9 mouse cellular contexts compared by ENCODE assay signal in genomic region chr11:11823980-11824911, GRCm38 (mm10). TPM values are rescaled to one million over a fixed set of nuclear protein-coding genes. Genes with fewer than 3 reads are reported as not detected.
DNase-seq lines count a peak whose midpoint lies in the region; ATAC-seq and TF ChIP-seq lines count a peak whose summit lies in the region.
"Had no signal": no experiment of that assay in that cellular context is flagged by ENCODE, and none has a peak within 500 bp of the region (broad histone marks: within the 10 kb centered on the region; RNA-seq: fewer than 3 reads in every experiment).

No protein-coding gene starts in this region.

- no peak for TF ChIP-seq EP300 in liver, postnatal 0 days (IDR thresholded peaks at IDR 0.05; ENCODE audit: low read depth)

- peak; percentile 42 for DNase-seq in liver
- no peak for DNase-seq in liver, postnatal 0 days
- peak; percentile 25 for DNase-seq in midbrain, embryonic 14.5 days
- no peak for DNase-seq in spleen, adult 18-20 months
- no peak for DNase-seq in urinary bladder, adult 2 months (ENCODE audit: low spot score)
- DNase-seq: cerebellum, adult 8-10 months had no signal

- H3K36me3 ChIP-seq in liver, postnatal 0 days (replicated peaks; ENCODE audit: insufficient read depth, low read length): no peaks in the 10 kb centered on the region
- H3K36me3 ChIP-seq in embryonic facial prominence, embryonic 13.5 days: no peaks in the 10 kb centered on the region
- no peaks in the 10 kb centered on the region for H3K36me3 ChIP-seq in hindbrain, embryonic 13.5 days
- no peaks in the 10 kb centered on the region for H3K36me3 ChIP-seq in midbrain, embryonic 14.5 days (ENCODE audit: control insufficient read depth, insufficient read depth, low read length)

- WGBS in liver, postnatal 0 days (ENCODE audit: insufficient replicate concordance): 61% methylated on average over 12 of the region's 12 CpGs
- 25% methylated on average over 12 of the region's 12 CpGs for WGBS in embryonic facial prominence, embryonic 13.5 days
- 13% methylated on average over 12 of the region's 12 CpGs for WGBS in hindbrain, embryonic 13.5 days
- 21% methylated on average over 12 of the region's 12 CpGs for WGBS in midbrain, embryonic 14.5 days

- H3K4me3 ChIP-seq in liver, postnatal 0 days (ENCODE audit: low read depth, low read length): no peak overlapping the region
- H3K4me3 ChIP-seq in embryonic facial prominence, embryonic 13.5 days: no peak overlapping the region
- H3K4me3 ChIP-seq in hindbrain, embryonic 13.5 days: no peak overlapping the region
- no peak overlapping the region for H3K4me3 ChIP-seq in midbrain, embryonic 14.5 days (replicated peaks; ENCODE audit: low read depth, low read length)

- no peak overlapping the region for H3K4me2 ChIP-seq in liver, postnatal 0 days (ENCODE audit: low read depth, low read length)
- no peak overlapping the region for H3K4me2 ChIP-seq in embryonic facial prominence, embryonic 13.5 days
- no peak overlapping the region for H3K4me2 ChIP-seq in hindbrain, embryonic 13.5 days
- H3K4me2 ChIP-seq in midbrain, embryonic 14.5 days (ENCODE audit: low read length): no peak overlapping the region

- H3K9ac ChIP-seq in liver, postnatal 0 days (replicated peaks): no peak overlapping the region
- no peak overlapping the region for H3K9ac ChIP-seq in embryonic facial prominence, embryonic 13.5 days
- no peak overlapping the region for H3K9ac ChIP-seq in hindbrain, embryonic 13.5 days
- no peak overlapping the region for H3K9ac ChIP-seq in midbrain, embryonic 14.5 days (replicated peaks; ENCODE audit: low read length)

- peaks cover 20% of the 10 kb centered on the region for H3K4me1 ChIP-seq in liver, postnatal 0 days (ENCODE audit: insufficient read depth)
- H3K4me1 ChIP-seq in embryonic facial prominence, embryonic 13.5 days: peaks cover 77% of the 10 kb centered on the region
- H3K4me1 ChIP-seq in hindbrain, embryonic 13.5 days (replicated peaks): peaks cover 61% of the 10 kb centered on the region
- peaks cover 29% of the 10 kb centered on the region for H3K4me1 ChIP-seq in midbrain, embryonic 14.5 days (ENCODE audit: control insufficient read depth, insufficient read depth, low read length)

- 0 out of 2 replicates have a peak, but pooled peaks cover 2% of the 10 kb centered on the region for H3K27me3 ChIP-seq in liver, postnatal 0 days (ENCODE audit: insufficient read depth, low read length)
- H3K27me3 ChIP-seq in embryonic facial prominence, embryonic 13.5 days: no peaks in the 10 kb centered on the region
- no peaks in the 10 kb centered on the region for H3K27me3 ChIP-seq in hindbrain, embryonic 13.5 days
- no peaks in the 10 kb centered on the region for H3K27me3 ChIP-seq in midbrain, embryonic 14.5 days (ENCODE audit: control insufficient read depth, insufficient read depth, low read length)

- TF ChIP-seq CTCF in liver, postnatal 0 days (IDR thresholded peaks at IDR 0.05; ENCODE audit: low read depth): no peak

- no peaks in the 10 kb centered on the region for H3K9me3 ChIP-seq in liver, postnatal 0 days (ENCODE audit: low read length)
- H3K9me3 ChIP-seq in embryonic facial prominence, embryonic 13.5 days: no peaks in the 10 kb centered on the region
- H3K9me3 ChIP-seq in hindbrain, embryonic 13.5 days: no peaks in the 10 kb centered on the region
- no peaks in the 10 kb centered on the region for H3K9me3 ChIP-seq in midbrain, embryonic 14.5 days (ENCODE audit: control insufficient read depth, low read length)

- no peak for ATAC-seq in liver, postnatal 0 days
- ATAC-seq in embryonic facial prominence, embryonic 13.5 days (ENCODE audit: insufficient number of reproducible peaks, insufficient read depth, low FRiP score, low TSS enrichment, low read depth): no peak
- no peak for ATAC-seq in hindbrain, embryonic 13.5 days (ENCODE audit: low FRiP score)
- no peak for ATAC-seq in midbrain, embryonic 14.5 days (ENCODE audit: low FRiP score, low TSS enrichment)
- no peak for ATAC-seq in megakaryocyte-erythroid progenitor cell, adult 5-6 weeks (replicated peaks; ENCODE audit: low FRiP score, low TSS enrichment, poor library complexity, severe bottlenecking)

- H3K27ac ChIP-seq in liver, postnatal 0 days (ENCODE audit: low read depth): no peak overlapping the region
- H3K27ac ChIP-seq in embryonic facial prominence, embryonic 13.5 days: peak overlapping the region; percentile 97
- H3K27ac ChIP-seq in hindbrain, embryonic 13.5 days: peak overlapping the region; percentile 44; the same call in 1 of the 2 replicates
- H3K27ac ChIP-seq in midbrain, embryonic 14.5 days (replicated peaks; ENCODE audit: low read depth, low read length): 0 out of 2 replicates have a peak overlapping the region, but pooled peaks have one; percentile 21

RNA-seq across cellular contexts. Expression of gene Fignl1, which starts 15.5 kb away (rescaled TPM):
- 26.1 and 31.2 TPM in 2 replicates for polyA plus RNA-seq in liver, postnatal 0 days (2015; fragmentation: Nextera tagmentation; extraction: Ambion mirVana)
- polyA plus RNA-seq in embryonic facial prominence, embryonic 13.5 days (2015; fragmentation: Nextera tagmentation; extraction: Ambion mirVana): 53.7 and 59.4 TPM in 2 replicates
- polyA plus RNA-seq in hindbrain, embryonic 13.5 days (2015; fragmentation: Nextera tagmentation; extraction: Ambion mirVana): 15.4 and 15.5 TPM in 2 replicates
- 7.1 and 16.3 TPM in 2 replicates for polyA plus RNA-seq in midbrain, embryonic 14.5 days (2014; fragmentation: Nextera tagmentation; extraction: Ambion mirVana)
- 59.5 and 80.1 TPM in 2 replicates for total RNA-seq in megakaryocyte-erythroid progenitor cell, adult 5-6 weeks (2014; fragmentation: Nextera tagmentation)
- 89.0 and 110 TPM in 2 replicates for total RNA-seq in megakaryocyte-erythroid progenitor cell, adult 5-6 weeks (2017)
- polyA plus RNA-seq in urinary bladder, adult 2 months (2012; rRNA removed): 0.66 and 1.2 TPM in 2 replicates

Comparison
In these comparisons a context has a peak if more than half of its experiments do, and no peak if none do; other contexts are left out.
1. DNase-seq: peak in liver (single experiment) and midbrain, embryonic 14.5 days (single experiment); none in liver, postnatal 0 days (single experiment), spleen, adult 18-20 months (0 of 2) and urinary bladder, adult 2 months (single experiment).